Mouse (Mus musculus): ENCODE data around the gene Prpf31.
"Not testable (repeated sequence)": the region's sequence is repeated elsewhere in the genome, so short reads cannot be mapped to it uniquely, and the experiment has no call there.

The Prpf31 gene

GRCm38 (mm10) chr7:3629543-3630477 lies at the start of gene Prpf31, which contains the start of gene Tfpt:
TSS of gene Prpf31 (plus strand) at chr7:3629985.
TSS of gene Tfpt (minus strand) at chr7:3629929.
- peak; percentile 91 for DNase-seq (ENCODE audit: low read depth, low spot score)

- no peak for DNase-seq (ENCODE audit: low read depth, low spot score)
These were observed 49.8 kb upstream of the Prpf31 start for GRCm38 (mm10) chr7:3580029-3580428.

DNA sequence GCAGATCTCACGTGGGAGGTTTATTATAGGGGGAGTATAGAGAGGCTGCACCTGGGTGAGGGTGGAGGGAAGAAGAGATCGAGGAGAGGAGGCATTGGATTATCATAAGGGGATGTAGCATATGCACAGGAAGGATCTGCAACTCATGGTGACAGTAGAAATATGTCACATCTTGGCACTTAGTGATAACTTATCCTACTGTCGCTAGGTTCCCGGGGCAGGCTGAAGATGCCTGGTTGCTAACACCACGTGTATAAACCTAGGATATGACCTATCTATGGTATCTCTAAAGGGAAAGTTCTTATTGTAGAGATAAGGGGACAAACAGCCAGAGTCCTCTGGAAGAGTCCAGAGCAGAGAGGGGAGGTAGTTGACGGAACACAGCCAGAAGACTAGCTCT lies 44.0 kb upstream of the Prpf31 start:
- no peak for DNase-seq (ENCODE audit: low read depth, low spot score)

- DNase-seq (ENCODE audit: low read depth, low spot score), result no peak
These were observed 43.5 kb upstream of the Prpf31 start for GRCm38 (mm10) chr7:3586255-3586654.

GRCm38 (mm10) chr7:3587292-3587691 lies 42.5 kb upstream of the Prpf31 start:
- DNase-seq (ENCODE audit: low read depth, low spot score), result no peak

- DNase-seq (ENCODE audit: low read depth, low spot score), result no peak
These were observed 39.2 kb upstream of the Prpf31 start for GRCm38 (mm10) chr7:3590550-3590949.

- no peak for DNase-seq (ENCODE audit: low read depth, low spot score)
These were observed 38.3 kb upstream of the Prpf31 start for GRCm38 (mm10) chr7:3591534-3591933.

DNA sequence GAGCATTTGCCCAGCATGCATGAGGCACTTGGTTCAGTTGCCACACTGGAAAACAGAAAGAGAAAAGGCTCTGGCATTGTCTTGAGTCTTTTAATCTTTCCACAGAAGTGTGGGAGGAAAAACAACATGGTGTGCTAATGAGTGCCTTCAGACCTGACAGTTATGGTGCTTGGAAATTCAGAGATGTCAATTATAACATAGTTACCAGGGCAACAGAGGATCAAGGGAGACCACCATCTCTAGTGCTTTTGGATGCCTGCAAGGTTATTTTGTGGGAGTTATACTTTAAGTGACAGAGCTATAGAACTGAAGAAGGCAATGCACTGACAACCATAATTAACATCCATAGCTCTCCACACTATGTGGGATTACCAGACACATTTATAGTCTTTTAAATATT lies 35.9 kb upstream of the Prpf31 start:
- no peak for DNase-seq (ENCODE audit: low read depth, low spot score)

GRCm38 (mm10) chr7:3594686-3595085 lies 35.1 kb upstream of the Prpf31 start:
- DNase-seq (ENCODE audit: low read depth, low spot score), result no peak

- DNase-seq (ENCODE audit: low read depth, low spot score), result no peak
These were observed 34.6 kb upstream of the Prpf31 start for GRCm38 (mm10) chr7:3595146-3595545.

GRCm38 (mm10) chr7:3597755-3598154 lies 32.0 kb upstream of the Prpf31 start:
- DNase-seq (ENCODE audit: low read depth, low spot score), result not testable (repeated sequence)

DNA sequence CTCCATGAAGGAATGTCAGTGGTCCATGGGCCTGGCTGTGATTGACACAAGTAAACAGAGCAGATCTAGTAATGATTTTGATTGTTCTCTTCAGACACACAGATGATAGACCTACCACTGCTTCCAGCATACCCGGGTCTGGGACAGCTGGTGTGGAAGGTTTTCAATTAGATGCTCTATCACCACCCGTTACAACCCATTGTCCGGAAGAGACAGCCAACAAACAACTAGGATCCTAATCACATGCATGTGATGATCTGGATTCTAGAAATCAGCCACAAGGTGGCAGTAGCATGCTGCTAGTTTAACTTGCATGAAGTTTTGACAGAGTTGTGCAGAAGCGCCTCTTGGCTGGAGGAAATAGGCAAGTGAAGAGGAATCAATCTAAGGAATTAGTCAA lies 28.7 kb upstream of the Prpf31 start:
- peak; percentile 68 for DNase-seq (ENCODE audit: low read depth, low spot score)

GRCm38 (mm10) chr7:3606798-3607197 lies 23.0 kb upstream of the Prpf31 start:
- no peak for DNase-seq (ENCODE audit: low read depth, low spot score)

DNA sequence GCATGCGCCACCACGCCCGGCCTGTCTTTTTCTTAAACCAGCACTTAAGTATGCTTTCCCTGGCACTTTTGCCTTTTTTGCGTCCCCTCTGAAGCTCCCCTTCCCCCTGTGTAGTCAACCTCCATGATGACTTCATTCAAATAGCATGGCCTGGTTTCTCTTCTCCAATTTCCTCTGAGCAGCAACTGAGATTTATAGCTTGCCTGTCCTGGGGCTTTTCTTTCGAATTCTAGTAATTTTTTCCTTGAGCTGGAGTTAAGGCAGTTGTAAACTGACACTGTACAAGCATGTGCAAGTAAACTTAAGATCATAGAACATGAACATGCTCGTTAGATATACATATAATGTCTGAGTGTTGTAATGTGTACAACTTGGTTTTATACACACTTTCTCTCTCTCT lies 22.4 kb upstream of the Prpf31 start:
- DNase-seq (ENCODE audit: low read depth, low spot score), result no peak

GRCm38 (mm10) chr7:3608668-3609067 lies 21.1 kb upstream of the Prpf31 start:
- DNase-seq (ENCODE audit: low read depth, low spot score), result no peak

GRCm38 (mm10) chr7:3609082-3609481 lies 20.7 kb upstream of the Prpf31 start:
- no peak for DNase-seq (ENCODE audit: low read depth, low spot score)

GRCm38 (mm10) chr7:3610437-3610836 lies 19.3 kb upstream of the Prpf31 start:
- DNase-seq (ENCODE audit: low read depth, low spot score), result no peak

- no peak for DNase-seq (ENCODE audit: low read depth, low spot score)
These were observed 18.8 kb upstream of the Prpf31 start for GRCm38 (mm10) chr7:3611006-3611405.

DNA sequence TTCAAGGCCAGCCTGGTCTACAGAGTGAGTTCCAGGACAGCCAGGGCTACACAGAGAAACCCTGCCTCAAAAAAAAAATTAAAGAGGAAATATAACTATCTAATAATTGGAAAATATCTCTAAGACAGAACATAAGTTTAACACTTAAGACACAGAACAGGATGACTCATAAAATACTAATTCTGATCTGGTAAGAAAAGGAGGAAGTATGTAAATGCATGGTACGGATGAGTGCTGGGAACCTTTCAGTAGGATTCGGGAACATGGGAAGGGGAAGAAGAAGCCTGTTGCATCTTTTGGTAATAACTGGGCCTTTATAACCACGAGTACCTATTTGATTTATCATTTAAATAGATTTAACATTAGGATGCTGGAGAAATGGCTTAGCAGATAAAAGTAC lies 15.8 kb upstream of the Prpf31 start:
- DNase-seq (ENCODE audit: low read depth, low spot score), result no peak

DNA sequence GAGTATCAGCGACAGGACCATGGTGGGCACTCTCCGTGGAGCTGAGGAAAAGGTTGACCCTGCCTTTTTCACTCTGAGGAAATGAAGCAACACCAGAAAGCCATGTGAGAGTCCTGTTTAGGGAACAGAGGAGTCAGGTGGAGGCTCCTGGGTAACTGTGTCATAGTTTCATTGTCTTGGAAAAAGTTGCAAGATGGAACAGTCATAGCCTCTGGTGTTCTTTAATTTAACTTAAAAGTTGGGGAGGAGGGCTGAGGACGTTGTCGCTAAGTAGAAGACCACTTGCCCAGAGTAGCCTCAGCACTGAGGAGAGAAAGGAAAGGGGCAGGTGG lies 13.8 kb upstream of the Prpf31 start, which contains the start of gene Oscar:
Oscar (minus strand) TSS at position 101 of the 332 bp plus-strand sequence.
- DNase-seq (ENCODE audit: low read depth, low spot score), result no peak

DNA sequence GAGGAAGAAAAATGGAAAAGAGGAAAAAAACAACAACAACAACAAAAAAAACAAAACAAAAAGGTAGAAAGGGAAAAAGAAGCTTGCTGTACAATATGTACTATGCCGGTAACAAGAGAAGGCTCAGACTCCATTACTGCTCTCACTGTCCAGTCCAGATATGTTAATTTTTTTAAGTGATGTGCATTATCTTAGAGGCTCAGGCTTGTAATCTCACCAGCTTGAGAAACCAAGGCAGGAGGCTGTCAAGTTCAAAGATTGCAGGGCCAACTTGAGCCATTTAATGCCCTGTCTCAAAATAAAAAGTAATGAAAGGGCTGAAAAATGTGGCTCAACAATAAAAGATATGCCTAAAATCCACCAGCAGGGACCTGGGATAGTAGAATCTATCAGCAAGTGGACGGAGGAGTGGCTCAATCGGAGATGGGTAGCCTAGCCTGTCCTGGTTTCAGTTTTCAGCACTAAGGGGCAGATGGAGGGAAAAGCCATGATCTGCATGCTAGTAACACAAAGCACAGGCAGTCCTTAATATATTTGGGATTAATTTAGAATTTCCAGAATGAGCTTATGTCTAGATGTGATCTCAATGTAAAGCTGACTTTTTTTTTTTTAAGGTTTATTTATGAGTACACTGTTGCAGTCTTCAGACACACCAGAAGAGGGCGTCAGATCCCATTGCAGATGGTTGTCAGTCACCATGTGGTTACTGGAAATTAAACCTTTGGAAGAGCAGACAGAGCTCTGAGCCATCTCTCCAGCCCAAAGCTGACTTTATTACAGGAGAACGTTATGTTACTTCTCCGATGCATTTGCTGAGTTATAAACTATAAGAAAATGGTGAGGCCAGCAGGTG lies 13.2 kb upstream of the Prpf31 start:
- DNase-seq (ENCODE audit: low read depth, low spot score), result no peak

- peak; percentile 87 for DNase-seq (ENCODE audit: low read depth, low spot score)
These were observed 12.4 kb upstream of the Prpf31 start, which contains the start of gene Ndufa3 for GRCm38 (mm10) chr7:3617242-3617995. TSS of gene Ndufa3 (plus strand) at chr7:3617373.

All from embryo, embryonic 11.5 days (tissue).